Mouse (Mus musculus) T-helper 17 cell (primary cell): ENCODE results near the gene Mtx2.

Experiments
- in situ Hi-C, 2 experiments: fragments of 300-600 bp; cut with MboI, MseI; formaldehyde crosslinking; loops; 1 replicate in 1 of 2; 2 replicates in 1 of 2; pipeline ENCODE4 v1.15.1; 2025; ENCODE audit warnings: high pct_unique_total_duplicates in 2 of 2

Mtx2 gene

GRCm38 (mm10) chr2:74825730-74826430, at the start of gene Mtx2:
Gene Mtx2, plus strand, starts transcription at chr2:74825803.
- in situ Hi-C loops: loop anchor here in 1 of 2 experiments (10.0 kb wide), 1 partner anchor 759 kb away; no protein-coding TSS in a partner anchor

- in situ Hi-C loops: no loop called here
Observed at GRCm38 (mm10) chr2:74777536-74778275, 47.9 kb upstream of the Mtx2 start.

- in situ Hi-C loops: no loop called here
Observed at GRCm38 (mm10) chr2:74781386-74781785, 44.2 kb upstream of the Mtx2 start.

GRCm38 (mm10) chr2:74795531-74795930, 30.1 kb upstream of the Mtx2 start:
- in situ Hi-C loops: no loop called here

GRCm38 (mm10) chr2:74808431-74808830, 17.2 kb upstream of the Mtx2 start:
- in situ Hi-C loops: no loop called here

- in situ Hi-C loops: loop anchor here in 1 of 2 experiments (10.0 kb wide), 1 partner anchor 762 kb away; no protein-coding TSS in a partner anchor
Observed at GRCm38 (mm10) chr2:74822654-74823053, 2.9 kb upstream of the Mtx2 start.

- in situ Hi-C loops: loop anchor here in 1 of 2 experiments (10.0 kb wide), 1 partner anchor 759 kb away; no protein-coding TSS in a partner anchor
Observed at GRCm38 (mm10) chr2:74825371-74825729, 253 bp upstream of the Mtx2 start.

GRCm38 (mm10) chr2:74846992-74847391, 21.4 kb downstream of the Mtx2 start:
- in situ Hi-C loops: no loop called here

GRCm38 (mm10) chr2:74847516-74847915, 21.9 kb downstream of the Mtx2 start:
- in situ Hi-C loops: no loop called here

GRCm38 (mm10) chr2:74850036-74850435, 24.4 kb downstream of the Mtx2 start:
- in situ Hi-C loops: no loop called here

- in situ Hi-C loops: no loop called here
Observed at GRCm38 (mm10) chr2:74862070-74862476, 36.5 kb downstream of the Mtx2 start.

GRCm38 (mm10) chr2:74865414-74865813, 39.8 kb downstream of the Mtx2 start:
- in situ Hi-C loops: no loop called here

GRCm38 (mm10) chr2:74874043-74874442, 48.4 kb downstream of the Mtx2 start:
- in situ Hi-C loops: no loop called here

- in situ Hi-C loops: no loop called here
Observed at GRCm38 (mm10) chr2:74884357-74884756, 58.8 kb downstream of the Mtx2 start.

- in situ Hi-C loops: loop anchor here (10.0 kb wide), 2 partner anchors 1097 to 1163 kb away; no protein-coding TSS in a partner anchor
Observed at GRCm38 (mm10) chr2:74891868-74892267, 66.3 kb downstream of the Mtx2 start.

- in situ Hi-C loops: loop anchor here (10.0 kb wide), 2 partner anchors 1098 to 1162 kb away; no protein-coding TSS in a partner anchor
Observed at GRCm38 (mm10) chr2:74892881-74893615, 67.4 kb downstream of the Mtx2 start.

GRCm38 (mm10) chr2:74894061-74894460, 68.5 kb downstream of the Mtx2 start:
- in situ Hi-C loops: loop anchor here (10.0 kb wide), 2 partner anchors 1099 to 1161 kb away; no protein-coding TSS in a partner anchor

GRCm38 (mm10) chr2:74899973-74900372, 74.4 kb downstream of the Mtx2 start:
- in situ Hi-C loops: loop anchor here (10.0 kb wide), 2 partner anchors 1105 to 1155 kb away; no protein-coding TSS in a partner anchor

- in situ Hi-C loops: no loop called here
Observed at GRCm38 (mm10) chr2:74901764-74902295, 76.2 kb downstream of the Mtx2 start.

GRCm38 (mm10) chr2:74907368-74908291, 82.0 kb downstream of the Mtx2 start:
- in situ Hi-C loops: no loop called here
